Mouse (Mus musculus) adrenal gland, adult 2 months (tissue): ENCODE measurements at regions not wholly inside any gene's neighbourhood (a gene's known extent, or its start where the extent isn't known, plus 50 kb on each side); places are given as distances from the start of the nearest gene placed in this dataset.

Experiments used
- DNase-seq: peaks from one replicate; pipeline ENCODE4 v3.0.0; 2021

GRCm38 (mm10) chr6:101048836-101049361, 215.5 kb downstream of the Ppp4r2 start:
- DNase-seq: no peak

- no peak for DNase-seq
Observed at GRCm38 (mm10) chr6:101054880-101055279, 221.5 kb downstream of the Ppp4r2 start.

GRCm38 (mm10) chr6:101056318-101056717, 222.9 kb downstream of the Ppp4r2 start:
- no peak for DNase-seq

GRCm38 (mm10) chr6:101059058-101059457, 225.6 kb downstream of the Ppp4r2 start:
- DNase-seq: no peak

GRCm38 (mm10) chr6:101062186-101062585, 228.8 kb downstream of the Ppp4r2 start:
- DNase-seq: peak; percentile 49

GRCm38 (mm10) chr6:101075753-101076516, 242.5 kb downstream of the Ppp4r2 start:
- DNase-seq: no peak

- no peak for DNase-seq
Observed at GRCm38 (mm10) chr6:101078294-101078693, 244.9 kb downstream of the Ppp4r2 start.

GRCm38 (mm10) chr6:101083676-101084075, 250.3 kb downstream of the Ppp4r2 start:
- DNase-seq: no peak

GRCm38 (mm10) chr6:101092179-101092578, 258.8 kb downstream of the Ppp4r2 start:
- no peak for DNase-seq
